Mouse (Mus musculus) kidney, adult 2 months (tissue): Measurements from ENCODE around the gene Gabarapl2. TPM values are rescaled to one million over a fixed set of nuclear protein-coding genes. Genes with fewer than 3 reads are reported as not detected.

Source experiments
- DNase-seq: peaks from one replicate; pipeline ENCODE4 v3.0.0; 2021
- H3K27ac ChIP-seq: fragments of 200-500 bp; 2 replicates; pipeline ENCODE4 v1.5.1; 2012; ENCODE audit warnings: low read depth, low read length, control low read depth, inconsistent platforms; ENCODE audit not compliant: insufficient read depth
- H3K27me3 ChIP-seq: fragments of 200-500 bp; replicated peaks from 2 replicates; pipeline ENCODE4 v1.6.1; 2012; ENCODE audit warnings: mild to moderate bottlenecking, moderate library complexity, low read length, inconsistent platforms; ENCODE audit not compliant: control insufficient read depth, insufficient read depth
- H3K36me3 ChIP-seq: fragments of 200-500 bp; 2 replicates; pipeline ENCODE4 v1.6.1; 2012; ENCODE audit warnings: mild to moderate bottlenecking, moderate library complexity, low read length, inconsistent platforms; ENCODE audit not compliant: control insufficient read depth, insufficient read depth
- H3K4me1 ChIP-seq: fragments of 200-500 bp; 2 replicates; pipeline ENCODE4 v1.6.1; 2011; ENCODE audit warnings: low read length; ENCODE audit not compliant: control insufficient read depth, insufficient read depth
- H3K4me3 ChIP-seq: fragments of 200-500 bp; 2 replicates; pipeline ENCODE4 v1.5.1; 2011; ENCODE audit warnings: mild to moderate bottlenecking, low read depth, low read length, control low read depth; ENCODE audit not compliant: insufficient read depth
- CTCF ChIP-seq: fragments of 200-500 bp; conservative IDR thresholded peaks from 2 replicates; pipeline ENCODE4 v1.5.1; 2011; ENCODE audit warnings: low read depth, mild to moderate bottlenecking, control low read depth, low read length, moderate library complexity, mixed read lengths; ENCODE audit not compliant: insufficient read depth, insufficient read length
- POLR2A ChIP-seq: fragments of 200-500 bp; IDR thresholded peaks from one replicate; pipeline ENCODE4 v1.6.1; 2011; ENCODE audit warnings: low read depth, low read length, control low read depth
- WGBS: fragments of 180-500 bp; shearing (Covaris S2); methylation state at CpG from one replicate; pipeline ENCODE4 v1.1.7; 2018; 5-methylcytosine and 5-hydroxymethylcytosine counted together
- polyA plus RNA-seq: library from polyadenylated mRNA; depleted of rRNA; stranded (reverse); fragments of >200 nt; gene quantifications from 2 replicates; pipeline ENCODE4 v1.2.3, GENCODE M21; 2012

Gene Gabarapl2
- polyA plus RNA-seq, 1 experiment = 74.1 TPM

- H3K4me3 ChIP-seq = no peak overlapping the region
- H3K4me1 ChIP-seq = no peaks in the 10 kb centered on the region
- 31% methylated on average over 8 of the region's 8 CpGs for WGBS
Measured at GRCm38 (mm10) chr8:111905500-111906121, 34.9 kb upstream of the Gabarapl2 start.

GRCm38 (mm10) chr8:111909621-111910450 lies 30.7 kb upstream of the Gabarapl2 start, which contains the start of gene Chst5:
Gene Chst5, minus strand, starts transcription at chr8:111910447.
- 7% methylated on average over 47 of the region's 47 CpGs for WGBS
- H3K27ac ChIP-seq = no peak within 1 kb of the TSS
- TF ChIP-seq POLR2A = no peak
- TF ChIP-seq CTCF = no peak
- H3K36me3 ChIP-seq = no peaks in the 10 kb centered on the region
- H3K4me1 ChIP-seq = no peaks in the 10 kb centered on the region
- H3K27me3 ChIP-seq = no peaks in the 10 kb centered on the region; the same call in none of the 2 replicates
- DNase-seq = no peak
- H3K4me3 ChIP-seq = no peak within 1 kb of the TSS

More at GRCm38 (mm10) chr8:111905500-111906121, 34.9 kb upstream of the Gabarapl2 start:
- no peaks in the 10 kb centered on the region; the same call in none of the 2 replicates for H3K27me3 ChIP-seq
- no peak overlapping the region for H3K27ac ChIP-seq
- no peaks in the 10 kb centered on the region for H3K36me3 ChIP-seq
- no peak for DNase-seq
- no peak for TF ChIP-seq POLR2A
- no peak for TF ChIP-seq CTCF

GRCm38 (mm10) chr8:111911572-111911971 lies 28.9 kb upstream of the Gabarapl2 start:
- Histone ChIP-seq H3K4me1 (no peaks in the 10 kb centered on the region), H3K4me3 (no peak overlapping the region), H3K27me3 (no peaks in the 10 kb centered on the region; the same call in none of the 2 replicates), H3K36me3 (no peaks in the 10 kb centered on the region), H3K27ac (no peak overlapping the region)
- 29% methylated on average over 7 of the region's 7 CpGs for WGBS
- DNase-seq = no peak
- TF ChIP-seq POLR2A (no peak), CTCF (no peak)

GRCm38 (mm10) chr8:111912860-111913432 lies 27.6 kb upstream of the Gabarapl2 start:
- Histone ChIP-seq H3K36me3 (no peaks in the 10 kb centered on the region), H3K27ac (no peak overlapping the region), H3K4me1 (no peaks in the 10 kb centered on the region), H3K27me3 (no peaks in the 10 kb centered on the region; the same call in none of the 2 replicates), H3K4me3 (no peak overlapping the region)
- WGBS = 58% methylated on average over 12 of the region's 12 CpGs
- TF ChIP-seq CTCF = no peak
- no peak for TF ChIP-seq POLR2A
- no peak for DNase-seq

GRCm38 (mm10) chr8:111919663-111920062 lies 20.8 kb upstream of the Gabarapl2 start:
- no peak overlapping the region for H3K4me3 ChIP-seq
- TF ChIP-seq CTCF (peak; percentile 38), POLR2A (no peak)

GRCm38 (mm10) chr8:111920971-111921370 lies 19.5 kb upstream of the Gabarapl2 start:
- Histone ChIP-seq H3K27ac (no peak overlapping the region), H3K4me1 (no peaks in the 10 kb centered on the region), H3K36me3 (no peaks in the 10 kb centered on the region), H3K27me3 (no peaks in the 10 kb centered on the region), H3K4me3 (no peak overlapping the region)
- no peak for TF ChIP-seq POLR2A
- no peak for TF ChIP-seq CTCF
- DNase-seq = no peak
- 73% methylated on average over 4 of the region's 4 CpGs for WGBS

More at GRCm38 (mm10) chr8:111919663-111920062, 20.8 kb upstream of the Gabarapl2 start:
- no peak overlapping the region for H3K27ac ChIP-seq
- 91% methylated on average over 2 of the region's 2 CpGs for WGBS
- H3K27me3 ChIP-seq = no peaks in the 10 kb centered on the region
- H3K4me1 ChIP-seq = no peaks in the 10 kb centered on the region
- H3K36me3 ChIP-seq = no peaks in the 10 kb centered on the region
- no peak for DNase-seq

GRCm38 (mm10) chr8:111923383-111923804 lies 17.1 kb upstream of the Gabarapl2 start:
- H3K4me1 ChIP-seq = no peaks in the 10 kb centered on the region
- peak overlapping the region; percentile 38 for H3K4me3 ChIP-seq
- H3K36me3 ChIP-seq = no peaks in the 10 kb centered on the region
- DNase-seq = peak; percentile 53
- H3K27me3 ChIP-seq = no peaks in the 10 kb centered on the region
- 13% methylated on average over 10 of the region's 10 CpGs for WGBS
- TF ChIP-seq CTCF (peak; percentile 68), POLR2A (no peak)
- no peak overlapping the region for H3K27ac ChIP-seq
